Mouse (Mus musculus): ENCODE data around the gene B430305J03Rik. TPM values are rescaled to one million over a fixed set of nuclear protein-coding genes. Genes with fewer than 3 reads are reported as not detected.

B430305J03Rik gene
- total and polyA plus RNA-seq, 2 experiments from 2014 or later: 2.8 TPM; not detected in 1

DNA sequence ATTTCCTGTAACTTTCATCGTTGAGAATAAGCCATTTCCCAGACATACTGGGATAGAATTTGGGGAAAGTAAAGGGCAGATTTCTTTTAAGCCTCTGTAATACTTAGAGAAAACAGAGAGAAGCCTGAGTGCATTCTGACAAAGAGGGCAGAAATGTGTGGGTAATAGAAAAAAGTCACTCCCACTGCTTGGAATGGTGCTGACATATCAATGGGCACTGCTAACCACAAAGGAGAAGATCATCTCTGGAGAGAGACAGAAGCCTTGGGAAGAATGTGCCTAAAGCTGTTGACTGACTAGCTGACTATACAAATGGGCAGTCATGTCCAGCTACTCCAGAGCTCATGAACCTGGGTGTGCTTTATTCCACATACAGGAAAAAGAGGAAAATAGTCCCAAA, 10.3 kb downstream of the B430305J03Rik start:
- no peaks in the 10 kb centered on the region for H3K4me1 ChIP-seq (ENCODE audit: insufficient read depth)
- ATAC-seq: no peak
- DNase-seq: no peak
- no peaks in the 10 kb centered on the region for H3K36me3 ChIP-seq (ENCODE audit: insufficient read depth)
- no peak overlapping the region for H3K9ac ChIP-seq
- H3K4me2 ChIP-seq (ENCODE audit: low read depth): no peak overlapping the region
- no peaks in the 10 kb centered on the region for H3K9me3 ChIP-seq (ENCODE audit: low read length)
- H3K27me3 ChIP-seq (ENCODE audit: insufficient read depth, low read length): no peaks in the 10 kb centered on the region
- TF ChIP-seq CTCF (IDR thresholded peaks at IDR 0.05; ENCODE audit: low read depth): no peak
- no peak overlapping the region for H3K4me3 ChIP-seq (ENCODE audit: low read depth, low read length)
- WGBS: 34% methylated on average over 1 of the region's 1 CpGs
- no peak overlapping the region for H3K27ac ChIP-seq (ENCODE audit: low read depth, low read length)

DNA sequence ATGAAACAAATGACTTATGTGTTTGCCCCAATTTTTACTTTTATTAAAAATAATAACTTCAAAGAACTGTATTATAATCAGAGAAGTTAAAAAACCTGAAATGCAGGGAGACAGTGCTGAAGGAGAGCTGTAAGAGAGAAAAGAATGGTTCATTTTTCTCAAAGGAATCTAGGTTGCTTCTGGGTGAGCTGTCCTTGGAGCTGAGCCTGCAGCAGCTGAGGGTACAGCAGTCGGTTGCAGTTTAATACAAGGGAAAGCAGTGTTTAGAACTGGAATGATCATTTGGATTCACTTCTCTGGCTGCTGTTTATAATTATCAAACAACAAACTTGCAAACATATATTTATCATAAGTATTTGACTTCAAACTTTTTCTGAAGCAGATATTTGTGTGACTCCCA, 16.3 kb downstream of the B430305J03Rik start:
- H3K9me3 ChIP-seq (ENCODE audit: low read length): no peaks in the 10 kb centered on the region
- H3K27me3 ChIP-seq (ENCODE audit: insufficient read depth, low read length): no peaks in the 10 kb centered on the region
- H3K4me2 ChIP-seq (ENCODE audit: low read depth): no peak overlapping the region
- no peak overlapping the region for H3K9ac ChIP-seq
- WGBS: 51% methylated on average over 1 of the region's 1 CpGs
- no peak for TF ChIP-seq CTCF (IDR thresholded peaks at IDR 0.05; ENCODE audit: low read depth)
- no peaks in the 10 kb centered on the region for H3K36me3 ChIP-seq (ENCODE audit: insufficient read depth)
- no peaks in the 10 kb centered on the region for H3K4me1 ChIP-seq (ENCODE audit: insufficient read depth)
- ATAC-seq: no peak
- no peak overlapping the region for H3K4me3 ChIP-seq (ENCODE audit: low read depth, low read length)
- no peak for DNase-seq
- H3K27ac ChIP-seq (ENCODE audit: low read depth, low read length): no peak overlapping the region

DNA sequence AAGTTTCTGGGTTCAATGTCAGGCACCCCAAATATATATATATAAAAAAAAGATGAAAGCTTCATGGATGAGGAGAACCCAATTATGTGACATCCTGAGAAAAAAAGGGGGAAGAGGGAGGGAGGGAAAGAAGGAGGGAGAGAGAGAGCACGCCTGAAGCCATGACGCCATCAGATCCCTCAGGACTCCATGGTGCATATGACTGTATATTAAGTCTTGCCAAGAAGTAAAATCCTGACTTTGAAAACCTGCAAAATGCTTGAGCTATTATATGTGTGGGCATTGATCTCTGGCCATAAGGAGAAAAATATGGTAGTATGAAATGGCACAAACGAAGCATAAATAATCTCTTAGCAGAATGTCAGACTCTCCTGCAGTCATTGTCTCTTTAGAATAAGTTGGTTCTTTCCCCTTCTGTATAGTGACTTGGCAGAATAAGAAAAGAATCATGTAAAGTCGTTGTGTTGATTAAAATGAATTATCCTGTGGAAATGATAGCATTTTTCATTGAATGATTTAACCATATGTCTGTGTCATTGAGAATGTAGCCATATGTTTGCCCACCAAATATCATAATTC, 17.6 kb downstream of the B430305J03Rik start:
- Histone ChIP-seq H3K9ac (no peak overlapping the region), H3K27me3 (ENCODE audit: insufficient read depth, low read length) (no peaks in the 10 kb centered on the region), H3K9me3 (ENCODE audit: low read length) (no peaks in the 10 kb centered on the region), H3K4me3 (ENCODE audit: low read depth, low read length) (no peak overlapping the region), H3K4me2 (ENCODE audit: low read depth) (no peak overlapping the region), H3K4me1 (ENCODE audit: insufficient read depth) (no peaks in the 10 kb centered on the region), H3K36me3 (ENCODE audit: insufficient read depth) (no peaks in the 10 kb centered on the region), H3K27ac (ENCODE audit: low read depth, low read length) (no peak overlapping the region)
- peak; percentile 27 for DNase-seq
- TF ChIP-seq CTCF (IDR thresholded peaks at IDR 0.05; ENCODE audit: low read depth): no peak
- peak; percentile 87 for ATAC-seq
- WGBS: 64% methylated on average over 4 of the region's 4 CpGs

DNA sequence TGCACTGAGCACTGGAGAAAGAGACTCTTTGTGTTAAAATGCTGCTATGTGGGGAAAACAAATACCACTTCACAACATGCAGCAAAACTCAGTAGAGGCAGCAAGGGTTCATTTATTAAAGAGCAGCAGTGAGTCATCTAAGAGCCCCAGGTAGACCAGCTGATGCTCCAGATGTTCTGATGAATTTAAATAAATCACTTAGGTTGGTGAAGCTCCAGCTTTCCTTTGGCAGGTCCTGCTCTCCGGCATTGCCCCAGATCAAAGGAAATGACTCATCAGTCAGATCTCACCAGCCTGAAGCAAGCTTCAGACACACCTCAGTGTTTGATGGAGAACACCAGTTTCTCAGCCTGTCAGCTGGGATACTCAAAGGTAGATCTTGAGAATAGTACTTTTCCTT, 20.1 kb downstream of the B430305J03Rik start:
- 83% methylated on average over 1 of the region's 1 CpGs for WGBS
- Histone ChIP-seq H3K36me3 (ENCODE audit: insufficient read depth) (no peaks in the 10 kb centered on the region), H3K27me3 (ENCODE audit: insufficient read depth, low read length) (no peaks in the 10 kb centered on the region), H3K4me1 (ENCODE audit: insufficient read depth) (no peaks in the 10 kb centered on the region), H3K4me2 (ENCODE audit: low read depth) (no peak overlapping the region), H3K4me3 (ENCODE audit: low read depth, low read length) (no peak overlapping the region), H3K9me3 (ENCODE audit: low read length) (no peaks in the 10 kb centered on the region), H3K27ac (ENCODE audit: low read depth, low read length) (no peak overlapping the region), H3K9ac (no peak overlapping the region)
- TF ChIP-seq CTCF (IDR thresholded peaks at IDR 0.05; ENCODE audit: low read depth): no peak
- ATAC-seq (no peak), DNase-seq (no peak)

DNA sequence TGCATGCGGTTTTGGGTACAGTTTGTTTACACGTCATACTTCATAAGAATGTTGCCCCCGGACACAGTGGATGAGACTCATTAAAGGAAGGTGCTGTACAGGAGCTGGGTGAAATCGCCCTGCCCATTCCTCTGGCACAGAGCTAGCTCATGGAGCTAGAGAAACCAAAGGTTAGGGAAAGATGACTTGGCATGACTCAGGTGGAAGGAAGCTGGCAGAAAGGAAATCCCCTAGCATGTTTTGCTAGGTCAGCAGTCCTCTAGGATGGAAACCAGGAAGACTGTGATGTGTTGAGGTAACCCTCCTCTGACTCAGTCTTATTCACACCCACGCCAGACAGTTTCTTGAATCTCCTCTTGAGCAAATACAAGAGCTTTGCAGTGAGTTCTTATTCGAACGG, 21.7 kb downstream of the B430305J03Rik start:
- Histone ChIP-seq H3K4me2 (ENCODE audit: low read depth) (no peak overlapping the region), H3K9ac (no peak overlapping the region)

DNA sequence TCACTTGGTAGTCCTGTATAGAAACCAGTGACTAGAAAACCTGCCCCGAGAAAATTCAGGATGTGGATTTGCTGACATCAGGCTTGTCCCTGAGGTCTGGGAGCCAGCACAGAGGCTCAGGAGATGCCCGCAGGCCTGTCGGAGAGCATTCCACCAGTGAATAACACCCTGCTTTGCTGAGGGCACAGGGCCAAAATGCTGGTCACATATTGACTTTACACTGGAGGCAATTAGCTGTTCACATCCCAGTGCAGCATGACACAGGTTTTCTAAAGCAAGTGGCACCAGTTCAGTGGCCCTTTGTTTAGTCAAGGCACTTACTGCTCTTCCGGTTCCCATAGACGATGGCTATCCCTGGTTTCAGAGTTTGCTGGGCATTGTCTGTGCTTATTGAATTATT, 25.4 kb downstream of the B430305J03Rik start:
- DNase-seq (no peak), ATAC-seq (no peak)
- TF ChIP-seq CTCF (IDR thresholded peaks at IDR 0.05; ENCODE audit: low read depth): no peak
- no peaks in the 10 kb centered on the region for H3K36me3 ChIP-seq (ENCODE audit: insufficient read depth)
- H3K9ac ChIP-seq: no peak overlapping the region
- no peak overlapping the region for H3K4me2 ChIP-seq (ENCODE audit: low read depth)
- no peak overlapping the region for H3K4me3 ChIP-seq (ENCODE audit: low read depth, low read length)
- 38% methylated on average over 5 of the region's 5 CpGs for WGBS
- no peaks in the 10 kb centered on the region for H3K4me1 ChIP-seq (ENCODE audit: insufficient read depth)
- H3K9me3 ChIP-seq (ENCODE audit: low read length): no peaks in the 10 kb centered on the region
- no peak overlapping the region for H3K27ac ChIP-seq (ENCODE audit: low read depth, low read length)
- H3K27me3 ChIP-seq (ENCODE audit: insufficient read depth, low read length): no peaks in the 10 kb centered on the region

More for the DNA sequence above, 21.7 kb downstream of the B430305J03Rik start:
- Histone ChIP-seq H3K27ac (ENCODE audit: low read depth, low read length) (no peak overlapping the region), H3K4me3 (ENCODE audit: low read depth, low read length) (no peak overlapping the region), H3K4me1 (ENCODE audit: insufficient read depth) (no peaks in the 10 kb centered on the region), H3K27me3 (ENCODE audit: insufficient read depth, low read length) (no peaks in the 10 kb centered on the region), H3K9me3 (ENCODE audit: low read length) (no peaks in the 10 kb centered on the region), H3K36me3 (ENCODE audit: insufficient read depth) (no peaks in the 10 kb centered on the region)
- TF ChIP-seq CTCF (IDR thresholded peaks at IDR 0.05; ENCODE audit: low read depth): no peak
- DNase-seq (no peak), ATAC-seq (no peak)
- 90% methylated on average over 7 of the region's 7 CpGs for WGBS

DNA sequence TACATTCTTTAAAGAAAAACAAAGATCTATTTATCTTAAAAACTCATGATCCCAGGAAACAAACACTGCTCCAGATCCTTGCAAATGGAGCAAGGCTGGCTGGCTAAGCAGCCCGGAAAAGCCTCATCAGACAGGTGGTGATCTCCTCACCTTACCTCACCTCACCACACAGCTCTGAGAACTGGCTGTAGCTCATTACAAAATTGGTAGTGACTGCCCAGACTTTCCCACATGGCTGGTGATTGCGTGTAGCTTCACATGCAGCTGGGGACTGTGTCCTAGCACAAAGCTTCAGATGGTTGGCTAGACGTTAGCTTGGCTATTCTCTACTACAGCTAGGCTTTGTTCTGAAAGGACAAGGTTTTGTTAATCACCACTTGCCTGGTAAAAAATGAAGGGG, 28.5 kb downstream of the B430305J03Rik start:
- TF ChIP-seq CTCF (IDR thresholded peaks at IDR 0.05; ENCODE audit: low read depth): no peak

More for the DNA sequence above, 28.5 kb downstream of the B430305J03Rik start:
- H3K9ac ChIP-seq: no peak overlapping the region
- 83% methylated on average over 3 of the region's 3 CpGs for WGBS
- H3K4me3 ChIP-seq (ENCODE audit: low read depth, low read length): no peak overlapping the region
- H3K4me2 ChIP-seq (ENCODE audit: low read depth): no peak overlapping the region
- ATAC-seq (no peak), DNase-seq (no peak)
- H3K9me3 ChIP-seq (ENCODE audit: low read length): no peaks in the 10 kb centered on the region
- H3K27ac ChIP-seq (ENCODE audit: low read depth, low read length): no peak overlapping the region
- H3K4me1 ChIP-seq (ENCODE audit: insufficient read depth): no peaks in the 10 kb centered on the region
- no peaks in the 10 kb centered on the region for H3K27me3 ChIP-seq (ENCODE audit: insufficient read depth, low read length)
- no peaks in the 10 kb centered on the region for H3K36me3 ChIP-seq (ENCODE audit: insufficient read depth)
